Mouse (Mus musculus) ES-E14 (cell line): Measurements from ENCODE around the gene Gm6370. TPM values are rescaled to one million over a fixed set of nuclear protein-coding genes. Genes with fewer than 3 reads are reported as not detected.

Experiments used
- DNase-seq: peaks from one replicate; pipeline ENCODE4 v3.0.0-alpha.2; 2013; ENCODE audit warnings: low read depth, low spot score
- H3K27ac ChIP-seq: 2 replicates; pipeline ENCODE4 v1.5.1; 2012; ENCODE audit warnings: low read depth, mild to moderate bottlenecking, low read length, moderate library complexity, mixed read lengths; ENCODE audit not compliant: poor library complexity, insufficient read depth, severe bottlenecking
- H3K36me3 ChIP-seq: 2 replicates; pipeline ENCODE4 v1.6.1; 2012; ENCODE audit warnings: mild to moderate bottlenecking, low read length, moderate library complexity, mixed read lengths; ENCODE audit not compliant: control insufficient read depth, poor library complexity, insufficient read depth, severe bottlenecking
- H3K4me1 ChIP-seq, 2 experiments: fragments of 150-350 bp in 1 of 2; sonication (generic) in 1 of 2; 2 replicates each; pipeline ENCODE4 v1.6.1; 2012; ENCODE audit warnings: low read length in 2 of 2, mild to moderate bottlenecking in 1 of 2, mixed read lengths in 1 of 2; ENCODE audit not compliant: control insufficient read depth in 2 of 2, insufficient read depth in 2 of 2, poor library complexity in 1 of 2
- H3K4me3 ChIP-seq, 2 experiments: fragments of 150-350 bp in 1 of 2; sonication (generic) in 1 of 2; 2 replicates each; pipeline ENCODE4 v1.5.1; 2012; ENCODE audit warnings: low read length in 2 of 2, low read depth in 1 of 2, mild to moderate bottlenecking in 1 of 2, mixed read lengths in 1 of 2; ENCODE audit not compliant: insufficient read depth in 1 of 2, poor library complexity in 1 of 2, severe bottlenecking in 1 of 2
- H3K9ac ChIP-seq: 2 replicates; pipeline ENCODE4 v1.6.1; 2012; ENCODE audit warnings: low read depth, mild to moderate bottlenecking, low read length, mixed read lengths; ENCODE audit not compliant: poor library complexity, insufficient read depth, severe bottlenecking
- H3K9me3 ChIP-seq: fragments of 150-350 bp; sonication (generic); 2 replicates; pipeline ENCODE4 v1.6.1; 2012; ENCODE audit warnings: low read depth, mild to moderate bottlenecking, low read length; ENCODE audit not compliant: control insufficient read depth, insufficient read depth
- CHD2 ChIP-seq: IDR thresholded peaks from 2 replicates; pipeline ENCODE4 v1.6.1; 2014; ENCODE audit warnings: mild to moderate bottlenecking, low read depth, low read length, inconsistent platforms
- HCFC1 ChIP-seq: IDR thresholded peaks from 2 replicates; pipeline ENCODE4 v1.6.1; 2012; ENCODE audit warnings: low read length, inconsistent platforms, borderline replicate concordance; ENCODE audit not compliant: insufficient read depth
- MAFK ChIP-seq: IDR thresholded peaks from 2 replicates; pipeline ENCODE4 v1.6.1; 2014; ENCODE audit warnings: mild to moderate bottlenecking, low read depth, low read length, inconsistent platforms; ENCODE audit not compliant: insufficient read depth
- ZC3H11A ChIP-seq: IDR thresholded peaks from 2 replicates; pipeline ENCODE4 v1.6.1; 2012; ENCODE audit warnings: low read depth, mild to moderate bottlenecking, inconsistent platforms, low read length, borderline replicate concordance
- ZNF384 ChIP-seq: IDR thresholded peaks from 2 replicates; pipeline ENCODE4 v1.6.1; 2012; ENCODE audit warnings: low read depth, low read length, inconsistent platforms
- in situ Hi-C, 2 experiments: fragments of 600-800 bp; cut with MboI; formaldehyde crosslinking; loops; one replicate each; pipeline ENCODE4 v1.15.1; 2025; ENCODE audit warnings: low sequenced_read_pairs in 2 of 2, inconsistent platforms in 1 of 2; ENCODE audit not compliant: unreplicated experiment in 2 of 2
- total RNA-seq: library from RNA; depleted of rRNA; stranded (reverse); fragments of 300-350 nt; gene quantifications from 2 replicates; pipeline ENCODE4 v1.2.3, GENCODE M21; 2012

The Gm6370 gene
- total RNA-seq, 1 experiment = not detected

- in situ Hi-C loops = no loop called here
- H3K4me3 ChIP-seq = no peak overlapping the region
- no peak for DNase-seq
- no peak overlapping the region for H3K9ac ChIP-seq
- no peak overlapping the region for H3K27ac ChIP-seq
- TF ChIP-seq ZNF384 (no peak), HCFC1 (no peak), CHD2 (no peak)
- peaks cover 18% of the 10 kb centered on the region for H3K36me3 ChIP-seq
- no peaks in the 10 kb centered on the region for H3K9me3 ChIP-seq
- H3K4me1 ChIP-seq = peaks cover 0 to 6% of the 10 kb centered on the region in 2 experiments; a peak in 2 of 4 replicates
Measured at GRCm38 (mm10) chr5:146461612-146462011, 29.6 kb upstream of the Gm6370 start.

- Histone ChIP-seq H3K9me3 (no peaks in the 10 kb centered on the region), H3K4me1 (peaks cover 0 to under 1% of the 10 kb centered on the region in 2 experiments; a peak in 1 of 4 replicates), H3K27ac (no peak overlapping the region), H3K36me3 (peaks cover 26% of the 10 kb centered on the region), H3K4me3 (no peak overlapping the region), H3K9ac (no peak overlapping the region)
- in situ Hi-C loops = no loop called here
- no peak for DNase-seq
- no peak for TF ChIP-seq HCFC1
- TF ChIP-seq MAFK = no peak
- TF ChIP-seq ZC3H11A = no peak
- no peak for TF ChIP-seq CHD2
- TF ChIP-seq ZNF384 = no peak
Measured at GRCm38 (mm10) chr5:146466663-146467062, 24.5 kb upstream of the Gm6370 start.

DNA sequence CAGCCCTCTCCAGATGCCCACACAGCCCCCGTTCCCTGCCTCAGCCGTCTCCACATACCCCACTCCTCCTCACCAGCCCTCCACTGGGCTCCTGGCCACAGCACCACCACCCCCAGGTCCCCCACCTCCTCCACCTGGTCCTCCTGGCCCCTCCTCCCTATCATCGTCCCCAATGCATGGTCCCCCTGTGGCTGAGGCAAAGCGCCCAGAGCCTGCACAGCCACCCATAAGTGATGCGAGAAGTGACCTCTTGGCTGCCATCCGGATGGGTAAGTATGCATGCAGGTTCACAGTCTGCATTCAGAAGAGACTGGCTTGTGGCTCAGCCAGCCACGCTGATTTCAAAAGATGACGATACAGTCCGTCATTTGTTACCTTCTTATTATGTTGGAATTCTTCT is 22.9 kb upstream of the Gm6370 start:
- Histone ChIP-seq H3K4me3 (no peak overlapping the region), H3K9me3 (no peaks in the 10 kb centered on the region), H3K9ac (no peak overlapping the region), H3K27ac (no peak overlapping the region), H3K36me3 (peaks cover 25% of the 10 kb centered on the region), H3K4me1 (no peaks in the 10 kb centered on the region)
- in situ Hi-C loops = no loop called here
- no peak for TF ChIP-seq ZC3H11A
- TF ChIP-seq ZNF384 = no peak
- TF ChIP-seq HCFC1 = no peak
- TF ChIP-seq CHD2 = no peak
- no peak for TF ChIP-seq MAFK
- DNase-seq = no peak

GRCm38 (mm10) chr5:146470821-146471220 is 20.3 kb upstream of the Gm6370 start:
- in situ Hi-C loops = no loop called here
- Histone ChIP-seq H3K4me3 (no peak overlapping the region), H3K9me3 (no peaks in the 10 kb centered on the region), H3K9ac (no peak overlapping the region), H3K4me1 (no peaks in the 10 kb centered on the region), H3K27ac (no peak overlapping the region), H3K36me3 (peaks cover 23% of the 10 kb centered on the region)
- TF ChIP-seq HCFC1 (no peak), CHD2 (no peak), ZNF384 (no peak), MAFK (no peak), ZC3H11A (no peak)
- DNase-seq = no peak

DNA sequence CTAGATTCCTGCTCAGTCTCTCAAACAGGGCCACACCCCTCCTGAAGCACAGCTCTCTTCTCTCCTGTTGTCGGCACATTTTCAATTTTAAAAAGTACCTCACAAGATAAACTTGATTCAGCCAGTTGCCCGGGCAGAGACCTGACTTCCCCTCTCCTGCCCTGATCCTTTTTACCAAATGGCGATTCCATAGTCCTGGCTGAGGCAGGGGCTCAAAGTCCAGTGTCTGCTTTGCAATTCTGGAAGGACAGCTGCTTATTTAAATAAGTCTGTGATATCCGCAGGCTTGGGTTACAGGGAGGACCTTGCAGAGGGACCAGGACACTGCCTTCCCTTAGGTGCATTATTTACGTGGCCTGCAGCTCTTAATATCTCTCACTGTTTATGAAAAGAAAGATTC is 19.9 kb upstream of the Gm6370 start:
- no peak for TF ChIP-seq ZC3H11A
- TF ChIP-seq CHD2 = no peak
- no peak for TF ChIP-seq HCFC1
- no peak for TF ChIP-seq MAFK
- in situ Hi-C loops = no loop called here
- Histone ChIP-seq H3K27ac (no peak overlapping the region), H3K4me1 (no peaks in the 10 kb centered on the region), H3K36me3 (peaks cover 21% of the 10 kb centered on the region), H3K4me3 (no peak overlapping the region), H3K9ac (no peak overlapping the region), H3K9me3 (no peaks in the 10 kb centered on the region)
- DNase-seq = no peak
